Mouse (Mus musculus): ENCODE data around the gene C7.

GRCm38 (mm10) chr15:5068801-5069518 is 5.4 kb upstream of the C7 start:
- TF ChIP-seq CTCF (IDR thresholded peaks at IDR 0.05; ENCODE audit: insufficient read depth, low read depth, low read length) = peak; percentile 40
- TF ChIP-seq POLR2A (IDR thresholded peaks at IDR 0.05; ENCODE audit: insufficient read depth, low read depth, low read length) = no peak
